Mouse (Mus musculus): ENCODE results near the gene Alms1. TPM values are rescaled to one million over a fixed set of nuclear protein-coding genes. Genes with fewer than 3 reads are reported as not detected.

The Alms1 gene
- polyA plus RNA-seq, 1 experiment = 4.8 TPM

GRCm38 (mm10) chr6:85586805-85587367 lies 445 bp upstream of the Alms1 start:
- no peaks in the 10 kb centered on the region for H3K4me1 ChIP-seq (ENCODE audit: control insufficient read depth, insufficient read depth, low read length)
- WGBS = 50% methylated on average over 9 of the region's 9 CpGs
- H3K4me3 ChIP-seq (replicated peaks; ENCODE audit: control insufficient read depth, low read depth, low read length) = peak overlapping the region; percentile 93
- TF ChIP-seq POLR2A (IDR thresholded peaks at IDR 0.05; ENCODE audit: borderline replicate concordance, control insufficient read depth, low read depth, low read length) (no peak), CTCF (IDR thresholded peaks at IDR 0.05; ENCODE audit: control insufficient read depth, insufficient read depth, low read length) (0 out of 2 replicates have a peak, but pooled peaks have one; percentile 3)
- H3K27ac ChIP-seq (ENCODE audit: control insufficient read depth, insufficient read depth, low read depth, low read length, poor library complexity) = no peak overlapping the region

GRCm38 (mm10) chr6:85588164-85588563 lies 833 bp downstream of the Alms1 start:
- Histone ChIP-seq H3K4me1 (ENCODE audit: control insufficient read depth, insufficient read depth, low read length) (no peaks in the 10 kb centered on the region), H3K27ac (ENCODE audit: control insufficient read depth, insufficient read depth, low read depth, low read length, poor library complexity) (peak overlapping the region; percentile 52), H3K4me3 (replicated peaks; ENCODE audit: control insufficient read depth, low read depth, low read length) (peak overlapping the region; percentile 93)
- no peak for TF ChIP-seq POLR2A (IDR thresholded peaks at IDR 0.05; ENCODE audit: borderline replicate concordance, control insufficient read depth, low read depth, low read length)
- TF ChIP-seq CTCF (IDR thresholded peaks at IDR 0.05; ENCODE audit: control insufficient read depth, insufficient read depth, low read length) = no peak
- under 1% methylated on average over 10 of the region's 10 CpGs for WGBS

DNA sequence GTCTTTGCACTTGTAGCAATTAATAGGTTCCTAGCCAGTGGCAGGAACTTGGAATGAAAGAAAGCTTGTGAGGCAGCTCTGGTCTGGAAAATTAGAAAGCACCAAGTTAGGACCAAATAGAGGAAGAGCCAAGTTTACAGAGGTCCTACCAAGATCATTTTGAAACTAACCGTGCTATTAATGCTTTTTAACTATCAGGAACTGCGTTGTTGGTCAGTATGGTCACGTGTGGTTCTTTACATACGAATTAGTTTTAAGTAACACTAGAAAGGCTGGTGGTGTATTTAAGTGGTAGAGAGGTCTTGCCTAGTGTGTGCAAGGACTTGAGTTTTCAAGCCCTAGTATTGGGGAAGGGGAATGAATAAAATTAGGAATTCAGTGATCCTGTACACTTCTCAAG lies 1.2 kb downstream of the Alms1 start:
- WGBS = 6% methylated on average over 4 of the region's 4 CpGs
- TF ChIP-seq CTCF (IDR thresholded peaks at IDR 0.05; ENCODE audit: control insufficient read depth, insufficient read depth, low read length) (no peak), POLR2A (IDR thresholded peaks at IDR 0.05; ENCODE audit: borderline replicate concordance, control insufficient read depth, low read depth, low read length) (no peak)
- H3K4me1 ChIP-seq (ENCODE audit: control insufficient read depth, insufficient read depth, low read length) = no peaks in the 10 kb centered on the region
- no peak overlapping the region for H3K27ac ChIP-seq (ENCODE audit: control insufficient read depth, insufficient read depth, low read depth, low read length, poor library complexity)
- peak overlapping the region; percentile 58 for H3K4me3 ChIP-seq (replicated peaks; ENCODE audit: control insufficient read depth, low read depth, low read length)

- 91% methylated on average over 2 of the region's 2 CpGs for WGBS
- Histone ChIP-seq H3K4me3 (replicated peaks; ENCODE audit: control insufficient read depth, low read depth, low read length) (no peak overlapping the region), H3K4me1 (ENCODE audit: control insufficient read depth, insufficient read depth, low read length) (no peaks in the 10 kb centered on the region; the same call in 1 of the 2 replicates), H3K27ac (ENCODE audit: control insufficient read depth, insufficient read depth, low read depth, low read length, poor library complexity) (no peak overlapping the region)
- TF ChIP-seq CTCF (IDR thresholded peaks at IDR 0.05; ENCODE audit: control insufficient read depth, insufficient read depth, low read length) (no peak), POLR2A (IDR thresholded peaks at IDR 0.05; ENCODE audit: borderline replicate concordance, control insufficient read depth, low read depth, low read length) (no peak)
Measured at GRCm38 (mm10) chr6:85590116-85590515, 2.8 kb downstream of the Alms1 start.

DNA sequence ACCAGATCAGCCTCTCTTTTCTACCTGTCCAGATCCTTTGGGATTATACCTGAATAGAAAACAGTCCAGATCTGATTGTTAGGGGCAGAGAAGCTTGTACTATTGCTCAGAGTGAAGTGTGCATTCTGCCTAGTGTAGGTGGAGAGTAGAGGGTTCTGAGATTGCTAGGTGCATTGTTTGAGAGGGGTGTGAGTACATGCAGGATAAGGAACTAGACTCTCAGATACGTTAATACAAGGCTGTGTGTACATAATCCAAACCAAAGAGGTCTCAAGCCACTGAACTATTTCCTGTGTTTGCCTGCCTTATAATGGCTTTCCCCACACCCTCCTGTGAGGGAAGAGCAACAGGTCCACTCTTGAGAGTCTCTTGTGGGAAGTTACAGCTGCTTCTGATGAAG lies 12.0 kb downstream of the Alms1 start:
- WGBS = 19% methylated on average over 1 of the region's 1 CpGs
- TF ChIP-seq CTCF (IDR thresholded peaks at IDR 0.05; ENCODE audit: control insufficient read depth, insufficient read depth, low read length) (no peak), POLR2A (IDR thresholded peaks at IDR 0.05; ENCODE audit: borderline replicate concordance, control insufficient read depth, low read depth, low read length) (no peak)
- no peak overlapping the region for H3K4me3 ChIP-seq (replicated peaks; ENCODE audit: control insufficient read depth, low read depth, low read length)
- H3K27ac ChIP-seq (ENCODE audit: control insufficient read depth, insufficient read depth, low read depth, low read length, poor library complexity) = no peak overlapping the region
- no peaks in the 10 kb centered on the region; the same call in 1 of the 2 replicates for H3K4me1 ChIP-seq (ENCODE audit: control insufficient read depth, insufficient read depth, low read length)

- no peaks in the 10 kb centered on the region for H3K4me1 ChIP-seq (ENCODE audit: control insufficient read depth, insufficient read depth, low read length)
- H3K27ac ChIP-seq (ENCODE audit: control insufficient read depth, insufficient read depth, low read depth, low read length, poor library complexity) = no peak overlapping the region
- no peak overlapping the region for H3K4me3 ChIP-seq (replicated peaks; ENCODE audit: control insufficient read depth, low read depth, low read length)
- WGBS = 93% methylated on average over 1 of the region's 1 CpGs
- TF ChIP-seq CTCF (IDR thresholded peaks at IDR 0.05; ENCODE audit: control insufficient read depth, insufficient read depth, low read length) (no peak), POLR2A (IDR thresholded peaks at IDR 0.05; ENCODE audit: borderline replicate concordance, control insufficient read depth, low read depth, low read length) (no peak)
Measured at GRCm38 (mm10) chr6:85610511-85610910, 23.2 kb downstream of the Alms1 start.

- H3K4me1 ChIP-seq (ENCODE audit: control insufficient read depth, insufficient read depth, low read length) = no peaks in the 10 kb centered on the region
- no peak overlapping the region for H3K4me3 ChIP-seq (replicated peaks; ENCODE audit: control insufficient read depth, low read depth, low read length)
- TF ChIP-seq CTCF (IDR thresholded peaks at IDR 0.05; ENCODE audit: control insufficient read depth, insufficient read depth, low read length) (no peak), POLR2A (IDR thresholded peaks at IDR 0.05; ENCODE audit: borderline replicate concordance, control insufficient read depth, low read depth, low read length) (no peak)
- H3K27ac ChIP-seq (ENCODE audit: control insufficient read depth, insufficient read depth, low read depth, low read length, poor library complexity) = no peak overlapping the region
- WGBS = 89% methylated on average over 4 of the region's 4 CpGs
Measured at GRCm38 (mm10) chr6:85620826-85621225, 33.5 kb downstream of the Alms1 start.

DNA sequence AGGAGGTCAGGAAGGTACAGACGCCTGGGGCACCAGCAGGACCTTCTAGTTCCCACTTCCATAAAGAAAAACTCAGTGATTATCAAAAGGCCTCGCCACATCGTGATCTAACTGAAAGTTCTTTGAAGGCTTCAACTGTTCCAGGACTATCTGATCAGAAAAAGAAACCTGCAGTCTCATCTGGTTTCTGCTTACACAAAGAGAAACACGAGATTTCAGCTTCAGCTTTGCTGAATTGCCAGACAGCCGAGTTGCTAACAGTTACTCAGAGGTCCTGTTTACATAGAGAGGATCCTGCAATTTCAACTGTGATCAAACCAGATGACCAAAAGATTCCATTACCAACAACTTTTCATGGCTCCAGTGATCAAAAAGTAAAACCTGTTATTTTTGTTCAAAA lies 34.3 kb downstream of the Alms1 start:
- Histone ChIP-seq H3K4me3 (replicated peaks; ENCODE audit: control insufficient read depth, low read depth, low read length) (no peak overlapping the region), H3K4me1 (ENCODE audit: control insufficient read depth, insufficient read depth, low read length) (no peaks in the 10 kb centered on the region), H3K27ac (ENCODE audit: control insufficient read depth, insufficient read depth, low read depth, low read length, poor library complexity) (no peak overlapping the region)
- 68% methylated on average over 5 of the region's 5 CpGs for WGBS
- no peak for TF ChIP-seq POLR2A (IDR thresholded peaks at IDR 0.05; ENCODE audit: borderline replicate concordance, control insufficient read depth, low read depth, low read length)

DNA sequence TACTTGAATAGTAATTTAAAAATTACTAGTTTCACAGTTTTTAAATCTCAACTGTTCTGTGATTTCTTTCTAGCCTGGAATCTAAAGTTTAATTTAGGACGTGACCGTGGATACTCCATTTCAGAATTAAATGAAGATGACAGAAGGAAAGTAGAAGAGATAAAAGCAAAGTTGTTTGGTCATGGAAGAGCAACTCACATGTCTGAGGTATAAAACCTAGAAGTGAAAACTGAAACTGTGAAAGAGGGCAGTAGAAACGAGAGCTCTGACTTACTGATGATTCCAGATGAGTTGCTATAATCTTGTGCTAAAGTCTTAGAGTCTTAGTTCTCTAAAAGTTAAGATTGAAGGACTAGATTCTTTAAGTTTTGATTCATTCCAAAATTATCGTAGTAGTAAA lies 37.2 kb downstream of the Alms1 start:
- WGBS = 89% methylated on average over 4 of the region's 4 CpGs
- Histone ChIP-seq H3K27ac (ENCODE audit: control insufficient read depth, insufficient read depth, low read depth, low read length, poor library complexity) (no peak overlapping the region), H3K4me1 (ENCODE audit: control insufficient read depth, insufficient read depth, low read length) (no peaks in the 10 kb centered on the region), H3K4me3 (replicated peaks; ENCODE audit: control insufficient read depth, low read depth, low read length) (no peak overlapping the region)
- no peak for TF ChIP-seq POLR2A (IDR thresholded peaks at IDR 0.05; ENCODE audit: borderline replicate concordance, control insufficient read depth, low read depth, low read length)
- no peak for TF ChIP-seq CTCF (IDR thresholded peaks at IDR 0.05; ENCODE audit: control insufficient read depth, insufficient read depth, low read length)
